Mouse (Mus musculus): ENCODE measurements around the gene Slc25a42.

The Slc25a42 gene

GRCm38 (mm10) chr8:70171240-70171639 is 40.9 kb downstream of the Slc25a42 start:
- no peak for DNase-seq (ENCODE audit: low read depth, low spot score)

DNA sequence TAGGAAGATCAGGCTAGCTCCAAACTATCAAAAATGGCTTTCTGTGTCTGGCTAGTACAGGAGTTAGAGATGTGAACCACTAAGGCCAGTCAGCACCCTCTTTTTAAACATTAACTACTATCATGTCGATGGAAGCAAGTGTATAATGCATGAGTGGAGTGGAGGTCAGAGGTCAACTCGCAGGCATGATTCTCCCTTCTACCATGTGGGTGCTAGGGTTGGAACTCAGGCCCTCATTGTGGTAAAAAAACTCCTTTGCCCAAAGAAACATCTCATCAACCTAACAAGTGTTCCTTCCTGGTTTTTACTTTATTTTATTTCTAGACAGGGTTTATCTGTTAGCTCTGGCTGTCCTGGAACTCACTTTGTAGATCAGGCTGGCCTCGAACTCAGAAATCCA is 41.4 kb downstream of the Slc25a42 start:
- DNase-seq (ENCODE audit: low read depth, low spot score): no peak

GRCm38 (mm10) chr8:70170116-70170515 is 42.0 kb downstream of the Slc25a42 start:
- no peak for DNase-seq (ENCODE audit: low read depth, low spot score)

GRCm38 (mm10) chr8:70166504-70167110 is 45.5 kb downstream of the Slc25a42 start:
- DNase-seq (ENCODE audit: low read depth, low spot score): no peak

DNA sequence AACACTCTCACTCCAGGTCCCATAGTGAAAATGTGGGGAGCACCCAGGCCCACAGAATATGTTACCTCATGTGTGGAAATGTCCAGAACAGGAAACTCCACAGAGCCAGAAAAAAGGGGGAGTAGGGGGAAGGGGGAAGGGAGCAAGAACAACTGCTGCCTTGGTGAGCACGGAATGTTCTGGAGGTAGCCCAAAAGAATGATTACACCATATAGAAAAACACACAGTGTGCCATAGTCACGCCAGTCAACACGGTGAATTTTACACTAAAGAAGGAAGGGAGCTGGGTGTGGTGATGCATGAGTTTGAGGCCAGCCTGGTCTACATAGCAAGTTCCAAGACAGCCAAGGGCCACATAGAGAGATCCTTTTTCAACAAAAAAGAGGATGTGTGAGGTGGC is 48.8 kb downstream of the Slc25a42 start:
- no peak for DNase-seq (ENCODE audit: low read depth, low spot score)

GRCm38 (mm10) chr8:70160015-70160414 is 52.1 kb downstream of the Slc25a42 start:
- DNase-seq (ENCODE audit: low read depth, low spot score): no peak

DNA sequence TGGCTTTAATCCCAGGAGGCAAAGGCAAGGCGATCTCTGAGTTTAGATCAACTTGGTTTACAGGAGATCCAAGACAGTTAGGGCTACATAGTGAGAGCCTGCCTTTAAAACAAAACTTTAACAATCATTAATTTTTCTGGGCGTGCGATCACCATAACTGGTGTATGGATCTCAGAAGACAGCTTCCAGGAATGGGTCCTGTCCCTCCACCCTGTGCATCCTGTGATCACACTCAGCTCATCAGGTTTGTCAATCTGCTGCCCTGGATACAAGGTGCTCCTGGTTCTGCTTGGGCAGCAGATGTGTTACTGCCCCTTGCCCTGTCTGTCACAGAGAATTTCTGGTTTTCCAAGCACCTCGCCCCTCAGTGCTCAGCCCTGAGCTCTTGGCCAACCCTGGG is 52.9 kb downstream of the Slc25a42 start:
- no peak for DNase-seq (ENCODE audit: low read depth, low spot score)

- DNase-seq (ENCODE audit: low read depth, low spot score): no peak
These were observed 53.8 kb downstream of the Slc25a42 start for GRCm38 (mm10) chr8:70158069-70158853.

- DNase-seq (ENCODE audit: low read depth, low spot score): no peak
These were observed 54.8 kb downstream of the Slc25a42 start for GRCm38 (mm10) chr8:70157240-70157800.

- DNase-seq (ENCODE audit: low read depth, low spot score): peak; percentile 38
These were observed 59.4 kb downstream of the Slc25a42 start for GRCm38 (mm10) chr8:70152537-70153257.

- no peak for DNase-seq (ENCODE audit: low read depth, low spot score)
These were observed 61.9 kb downstream of the Slc25a42 start for GRCm38 (mm10) chr8:70150158-70150557.

DNA sequence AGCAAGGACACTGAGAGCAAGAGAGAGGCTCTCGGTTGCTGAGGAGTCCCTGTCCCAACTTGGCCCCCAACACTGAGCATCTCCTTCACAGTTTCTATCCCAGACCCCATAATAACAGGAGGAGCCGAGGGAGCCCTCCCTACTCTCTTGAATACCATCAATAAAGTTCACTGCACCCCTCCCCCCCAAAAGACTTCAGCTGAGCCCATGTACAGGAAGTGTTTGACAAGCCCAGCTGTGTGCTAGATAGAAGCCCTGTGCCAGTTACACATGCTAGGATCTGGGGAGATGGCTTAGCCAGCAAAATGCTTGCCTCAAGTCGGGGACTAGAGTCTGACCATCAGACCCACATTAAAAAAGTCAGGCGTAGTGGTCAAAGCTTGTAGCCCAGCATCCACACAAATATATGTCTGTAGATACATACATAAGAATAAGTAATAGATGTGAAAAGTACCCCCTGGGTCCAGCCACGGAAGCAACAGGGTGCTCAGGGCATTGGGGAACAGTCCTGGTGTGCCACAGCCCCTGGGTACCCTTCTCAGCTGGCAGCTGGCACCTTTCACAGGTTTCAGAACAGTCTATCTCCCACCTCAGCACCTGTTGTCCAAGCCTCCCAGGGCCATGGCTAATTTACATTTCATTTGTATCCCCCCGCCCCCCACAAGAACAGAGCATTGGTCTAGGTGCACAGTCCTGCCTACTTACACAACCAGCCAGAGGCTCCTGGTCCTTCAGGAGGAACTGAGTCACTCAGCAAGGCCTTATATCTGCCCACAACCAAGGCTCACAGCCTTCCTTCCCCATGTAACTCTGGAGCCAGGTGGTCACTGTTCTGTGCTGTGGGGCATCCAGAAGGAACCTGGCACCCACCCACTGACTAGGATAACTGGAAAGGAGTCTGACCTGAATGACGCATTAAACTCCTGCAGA is 64.2 kb downstream of the Slc25a42 start:
- no peak for DNase-seq (ENCODE audit: low read depth, low spot score)

DNA sequence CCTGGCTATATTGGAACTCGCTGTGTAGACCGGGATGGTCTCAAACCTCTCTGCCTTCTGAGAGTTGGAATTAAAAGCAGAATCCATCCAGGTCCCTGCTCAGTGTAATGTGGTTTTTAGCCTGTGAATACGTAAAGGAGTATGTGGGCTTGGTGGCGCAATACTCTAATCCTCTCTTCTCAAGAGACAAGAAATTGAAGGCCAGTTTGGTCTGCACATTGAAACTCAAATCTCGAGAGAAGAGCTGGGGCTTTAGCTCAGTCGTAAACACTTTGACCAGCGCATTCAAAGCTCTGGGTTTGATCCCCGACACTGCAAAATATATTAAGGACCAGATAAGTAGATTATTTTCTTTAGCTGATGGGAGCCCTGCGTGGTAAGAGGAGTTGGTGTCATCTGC is 72.1 kb downstream of the Slc25a42 start:
- no peak for DNase-seq (ENCODE audit: low read depth, low spot score)

DNA sequence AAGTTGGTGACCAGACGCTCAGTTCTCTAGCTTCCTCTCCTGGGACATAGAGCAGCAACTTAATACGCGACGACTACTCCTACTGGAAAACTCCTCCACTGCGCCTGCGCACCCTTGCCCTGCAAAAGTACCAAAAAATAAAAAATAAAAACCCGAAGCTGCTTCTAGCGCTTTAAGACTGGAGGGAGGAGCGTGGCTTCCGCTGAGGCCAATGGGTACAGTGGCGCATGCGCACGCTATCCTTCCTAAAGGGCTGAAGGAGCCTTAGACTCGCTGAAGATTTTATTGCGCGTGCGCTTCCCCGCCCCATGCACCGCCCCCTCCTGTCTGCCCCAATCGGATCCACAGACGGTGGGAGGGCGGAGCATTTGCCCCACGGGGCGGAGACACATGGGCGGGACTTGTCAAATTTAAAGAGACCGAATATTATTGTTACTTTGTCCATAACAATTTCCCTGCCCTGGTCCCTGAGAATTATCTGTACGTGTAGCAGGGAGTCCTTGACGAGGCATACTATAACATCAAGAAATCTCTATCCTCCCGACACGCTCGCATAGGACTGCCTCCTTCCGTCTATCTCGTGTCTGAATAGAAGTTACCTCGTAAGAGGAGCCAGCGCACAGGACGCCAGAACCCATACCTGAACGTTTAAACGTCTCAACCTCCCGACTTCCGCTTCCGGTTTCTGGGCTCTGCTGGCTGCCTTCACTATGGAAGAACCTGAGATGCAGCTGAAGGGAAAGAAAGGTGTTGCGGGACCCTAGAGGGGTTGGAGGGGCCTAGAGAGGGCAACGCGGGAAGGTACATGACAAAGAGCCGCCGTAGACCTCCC is 72.9 kb downstream of the Slc25a42 start, which contains the start of the genes Rfxank, Borcs8 and Mef2b:
TSS of gene Rfxank (minus strand) at position 129 of the 832 bp plus-strand sequence.
TSS of gene Borcs8 (plus strand) at position 474 of the 832 bp plus-strand sequence.
TSS of gene Mef2b (plus strand) at position 686 of the 832 bp plus-strand sequence.
- peak; percentile 100 for DNase-seq (ENCODE audit: low read depth, low spot score)

DNA sequence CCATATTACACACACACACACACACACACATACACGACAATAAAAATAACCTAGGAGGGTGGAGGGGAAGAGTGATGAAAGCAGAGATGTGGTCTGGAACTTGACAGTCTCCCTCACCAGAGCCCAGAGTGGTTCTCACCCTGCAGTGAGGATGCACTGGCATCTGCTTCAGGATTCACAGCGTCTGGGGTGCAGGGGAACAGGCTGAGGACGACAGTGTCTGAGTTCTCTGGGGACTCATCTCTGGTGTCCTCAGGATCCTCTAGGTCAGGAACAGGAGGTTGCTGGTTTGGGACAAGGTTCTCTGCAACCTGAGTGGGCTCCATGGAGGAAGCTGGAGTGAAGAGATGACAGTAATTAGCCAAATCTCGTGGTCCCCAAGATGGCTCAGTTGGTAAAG is 74.2 kb downstream of the Slc25a42 start:
- no peak for DNase-seq (ENCODE audit: low read depth, low spot score)

- no peak for DNase-seq (ENCODE audit: low read depth, low spot score)
These were observed 75.5 kb downstream of the Slc25a42 start for GRCm38 (mm10) chr8:70136591-70136990.

GRCm38 (mm10) chr8:70134931-70135330 is 77.2 kb downstream of the Slc25a42 start:
- DNase-seq (ENCODE audit: low read depth, low spot score): no peak

Measured in skeletal muscle tissue, adult 2 months (tissue).